Mouse (Mus musculus) limb, embryonic 14.5 days (tissue): ENCODE data around the gene Tent5b. TPM values are rescaled to one million over a fixed set of nuclear protein-coding genes. Genes with fewer than 3 reads are reported as not detected.

Source experiments
- ATAC-seq: fragments of 200-750 bp; cut with Nextera tagmentation; 2 replicates; pipeline ENCODE4 v1.8.0; 2017; ENCODE audit warnings: low read depth, moderate number of reproducible peaks, moderate TSS enrichment; ENCODE audit not compliant: low FRiP score
- DNase-seq: peaks from one replicate; pipeline ENCODE4 v3.0.0-alpha.2; 2015; ENCODE audit warnings: low spot score
- H3K27ac ChIP-seq: fragments of 300-500 bp; sonication (generic); replicated peaks from 2 replicates; pipeline ENCODE4 v1.5.1; 2014; ENCODE audit warnings: low read depth, mild to moderate bottlenecking, low read length, moderate library complexity, mixed read lengths
- H3K27me3 ChIP-seq: fragments of 300-500 bp; sonication (generic); 2 replicates; pipeline ENCODE4 v1.6.1; 2014; ENCODE audit warnings: low read length, mixed read lengths; ENCODE audit not compliant: control insufficient read depth, insufficient read depth
- H3K36me3 ChIP-seq: fragments of 300-500 bp; sonication (generic); 2 replicates; pipeline ENCODE4 v1.6.1; 2014; ENCODE audit warnings: mild to moderate bottlenecking, low read length, moderate library complexity, mixed read lengths; ENCODE audit not compliant: control insufficient read depth, insufficient read depth
- H3K4me1 ChIP-seq: fragments of 300-500 bp; sonication (generic); 2 replicates; pipeline ENCODE4 v1.6.1; 2014; ENCODE audit warnings: antibody characterized with exemption, low read length, mixed read lengths; ENCODE audit not compliant: control insufficient read depth, insufficient read depth
- H3K4me2 ChIP-seq: fragments of 300-500 bp; sonication (generic); replicated peaks from 2 replicates; pipeline ENCODE4 v1.6.1; 2014; ENCODE audit warnings: low read depth, mild to moderate bottlenecking, low read length, moderate library complexity; ENCODE audit not compliant: severe bottlenecking
- H3K4me3 ChIP-seq: fragments of 300-500 bp; sonication (generic); replicated peaks from 2 replicates; pipeline ENCODE4 v1.5.1; 2014; ENCODE audit warnings: low read length
- H3K9ac ChIP-seq: fragments of 300-500 bp; sonication (generic); 2 replicates; pipeline ENCODE4 v1.6.1; 2014; ENCODE audit warnings: mild to moderate bottlenecking, low read depth, low read length, moderate library complexity; ENCODE audit not compliant: severe bottlenecking
- H3K9me3 ChIP-seq: fragments of 300-500 bp; sonication (generic); 2 replicates; pipeline ENCODE4 v1.6.1; 2016; ENCODE audit warnings: low read length; ENCODE audit not compliant: control insufficient read depth
- POLR2A ChIP-seq: fragments of 200-500 bp; IDR thresholded peaks from 2 replicates; pipeline ENCODE4 v1.8.0; 2012; ENCODE audit warnings: inconsistent platforms, mild to moderate bottlenecking, moderate library complexity, borderline replicate concordance; ENCODE audit not compliant: insufficient read depth, insufficient read length; ENCODE audit errors: extremely low read depth
- WGBS: fragments of 180-500 bp; shearing (Covaris S2); extraction: QIAGEN DNeasy Blood & Tissue Kit; methylation state at CpG from one replicate; pipeline ENCODE4 v1.1.7; 2014; 5-methylcytosine and 5-hydroxymethylcytosine counted together
- polyA plus RNA-seq, 2 experiments: library from polyadenylated mRNA; depleted of rRNA in 1 of 2; stranded (reverse) in 1 of 2; unstranded in 1 of 2; fragments of >200 nt; fragmentation: Nextera tagmentation in 1 of 2; extraction: Ambion mirVana in 1 of 2; gene quantifications; 2 replicates each; pipeline versions ENCODE4 v1.2.1 to v1.2.3; 2012 to 2014

Tent5b gene
- polyA plus RNA-seq, 2 experiments, result 0.80 to 1.7 TPM

DNA sequence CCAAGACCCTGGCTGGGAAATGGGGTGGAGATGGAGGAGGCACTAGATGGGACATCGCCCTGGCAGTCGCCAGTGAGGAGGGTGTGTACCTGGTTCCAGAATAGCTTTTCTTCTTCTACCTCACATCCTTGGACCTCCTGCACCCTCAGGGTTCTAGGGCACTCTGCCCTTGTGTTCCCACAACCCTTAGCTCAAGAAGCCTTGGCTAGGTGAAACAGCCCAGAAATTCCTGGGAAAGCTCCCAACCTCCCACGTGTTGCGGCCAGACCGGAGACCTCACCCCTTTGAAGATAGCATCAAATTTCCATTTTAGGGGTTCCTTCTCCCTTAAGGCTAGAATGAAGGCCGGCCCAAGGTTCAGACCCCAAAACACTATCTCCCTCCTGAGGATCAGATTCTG is 822 bp downstream of the Tent5b start:
- ATAC-seq (no peak), DNase-seq (no peak)
- 37% methylated on average over 6 of the region's 6 CpGs for WGBS
- Histone ChIP-seq H3K9ac (peak overlapping the region; percentile 41; the same call in 1 of the 2 replicates), H3K4me2 (peak overlapping the region; percentile 57; the same call in 1 of the 2 replicates), H3K9me3 (no peaks in the 10 kb centered on the region), H3K27ac (no peak overlapping the region), H3K27me3 (peaks cover 21% of the 10 kb centered on the region), H3K4me1 (peaks cover 10% of the 10 kb centered on the region; the same call in 1 of the 2 replicates), H3K36me3 (no peaks in the 10 kb centered on the region), H3K4me3 (peak overlapping the region; percentile 44)
- no peak for TF ChIP-seq POLR2A

- H3K4me2 ChIP-seq, result no peak overlapping the region
- no peak overlapping the region for H3K9ac ChIP-seq
- H3K36me3 ChIP-seq, result no peaks in the 10 kb centered on the region
- ATAC-seq (no peak), DNase-seq (no peak)
- H3K27ac ChIP-seq, result no peak overlapping the region
- H3K4me1 ChIP-seq, result peaks cover 10% of the 10 kb centered on the region; the same call in 1 of the 2 replicates
- no peak overlapping the region for H3K4me3 ChIP-seq
- 35% methylated on average over 4 of the region's 4 CpGs for WGBS
- no peak for TF ChIP-seq POLR2A
- peaks cover 21% of the 10 kb centered on the region for H3K27me3 ChIP-seq
- H3K9me3 ChIP-seq, result no peaks in the 10 kb centered on the region
Observed at GRCm38 (mm10) chr4:133481488-133481887, 1.6 kb downstream of the Tent5b start.

- 79% methylated on average over 3 of the region's 3 CpGs for WGBS
- H3K27me3 ChIP-seq, result peaks cover 21% of the 10 kb centered on the region
Observed at GRCm38 (mm10) chr4:133482479-133482878, 2.5 kb downstream of the Tent5b start.

GRCm38 (mm10) chr4:133484266-133485025 is 4.5 kb downstream of the Tent5b start:
- Histone ChIP-seq H3K36me3 (no peaks in the 10 kb centered on the region), H3K27ac (no peak overlapping the region), H3K9me3 (no peaks in the 10 kb centered on the region), H3K4me1 (peaks cover 10% of the 10 kb centered on the region; the same call in 1 of the 2 replicates), H3K4me3 (no peak overlapping the region), H3K9ac (peak overlapping the region; percentile 17), H3K4me2 (peak overlapping the region; percentile 23), H3K27me3 (peaks cover 21% of the 10 kb centered on the region)
- no peak for DNase-seq
- no peak for TF ChIP-seq POLR2A
- WGBS, result 13% methylated on average over 22 of the region's 22 CpGs
- ATAC-seq, result no peak

More at GRCm38 (mm10) chr4:133482479-133482878, 2.5 kb downstream of the Tent5b start:
- H3K4me3 ChIP-seq, result no peak overlapping the region
- H3K27ac ChIP-seq, result no peak overlapping the region
- H3K9ac ChIP-seq, result no peak overlapping the region
- no peak overlapping the region for H3K4me2 ChIP-seq
- DNase-seq, result no peak
- H3K9me3 ChIP-seq, result no peaks in the 10 kb centered on the region
- H3K4me1 ChIP-seq, result peaks cover 10% of the 10 kb centered on the region; the same call in 1 of the 2 replicates
- no peaks in the 10 kb centered on the region for H3K36me3 ChIP-seq
- TF ChIP-seq POLR2A, result no peak
- no peak for ATAC-seq

GRCm38 (mm10) chr4:133485691-133486425 is 5.9 kb downstream of the Tent5b start:
- no peak overlapping the region for H3K4me3 ChIP-seq
- peaks cover 2% of the 10 kb centered on the region; the same call in 1 of the 2 replicates for H3K4me1 ChIP-seq
- TF ChIP-seq POLR2A, result no peak
- DNase-seq, result no peak
- 87% methylated on average over 28 of the region's 28 CpGs for WGBS
- H3K9ac ChIP-seq, result no peak overlapping the region
- no peaks in the 10 kb centered on the region for H3K36me3 ChIP-seq
- H3K9me3 ChIP-seq, result no peaks in the 10 kb centered on the region
- H3K27me3 ChIP-seq, result peaks cover 12% of the 10 kb centered on the region
- no peak overlapping the region for H3K4me2 ChIP-seq
- no peak for ATAC-seq
- no peak overlapping the region for H3K27ac ChIP-seq
